Mouse (Mus musculus): ENCODE data around the gene Cntn4. TPM values are rescaled to one million over a fixed set of nuclear protein-coding genes. Genes with fewer than 3 reads are reported as not detected.
A peak's percentile ranks its signal among the peaks of the same experiment; 100 is the strongest.

Gene Cntn4
- polyA plus RNA-seq, 1 experiment from 2014 or later: 26.7 TPM

GRCm38 (mm10) chr6:106473871-106474270 lies 796.4 kb downstream of the Cntn4 start:
- no peak for ATAC-seq
- Histone ChIP-seq H3K4me1 (ENCODE audit: control insufficient read depth, insufficient read depth, low read depth, low read length) (no peaks in the 10 kb centered on the region), H3K27ac (ENCODE audit: low read depth, low read length) (no peak overlapping the region), H3K36me3 (ENCODE audit: control insufficient read depth, insufficient read depth, low read length) (no peaks in the 10 kb centered on the region), H3K4me2 (ENCODE audit: low read length) (no peak overlapping the region), H3K27me3 (replicated peaks; ENCODE audit: control insufficient read depth, insufficient read depth, low read length) (no peaks in the 10 kb centered on the region), H3K9ac (ENCODE audit: low read depth, low read length) (no peak overlapping the region), H3K9me3 (ENCODE audit: control insufficient read depth, low read length) (no peaks in the 10 kb centered on the region), H3K4me3 (ENCODE audit: low read length) (no peak overlapping the region)
- WGBS: 92% methylated on average over 2 of the region's 2 CpGs

- WGBS: 74% methylated on average over 1 of the region's 1 CpGs
- no peaks in the 10 kb centered on the region for H3K27me3 ChIP-seq (replicated peaks; ENCODE audit: control insufficient read depth, insufficient read depth, low read length)
- ATAC-seq: no peak
Measured at GRCm38 (mm10) chr6:106481533-106481932, 804.1 kb downstream of the Cntn4 start.

GRCm38 (mm10) chr6:106496303-106496702 lies 818.8 kb downstream of the Cntn4 start:
- Histone ChIP-seq H3K9me3 (ENCODE audit: control insufficient read depth, low read length) (no peaks in the 10 kb centered on the region), H3K4me3 (ENCODE audit: low read length) (no peak overlapping the region), H3K9ac (ENCODE audit: low read depth, low read length) (no peak overlapping the region), H3K27me3 (replicated peaks; ENCODE audit: control insufficient read depth, insufficient read depth, low read length) (no peaks in the 10 kb centered on the region), H3K27ac (ENCODE audit: low read depth, low read length) (no peak overlapping the region), H3K4me2 (ENCODE audit: low read length) (no peak overlapping the region), H3K36me3 (ENCODE audit: control insufficient read depth, insufficient read depth, low read length) (no peaks in the 10 kb centered on the region), H3K4me1 (ENCODE audit: control insufficient read depth, insufficient read depth, low read depth, low read length) (no peaks in the 10 kb centered on the region)
- ATAC-seq: no peak
- WGBS: 88% methylated on average over 3 of the region's 3 CpGs

More at GRCm38 (mm10) chr6:106481533-106481932, 804.1 kb downstream of the Cntn4 start:
- H3K9me3 ChIP-seq (ENCODE audit: control insufficient read depth, low read length): no peaks in the 10 kb centered on the region
- H3K9ac ChIP-seq (ENCODE audit: low read depth, low read length): no peak overlapping the region
- H3K27ac ChIP-seq (ENCODE audit: low read depth, low read length): no peak overlapping the region
- H3K4me1 ChIP-seq (ENCODE audit: control insufficient read depth, insufficient read depth, low read depth, low read length): no peaks in the 10 kb centered on the region
- H3K4me3 ChIP-seq (ENCODE audit: low read length): no peak overlapping the region
- H3K4me2 ChIP-seq (ENCODE audit: low read length): no peak overlapping the region
- H3K36me3 ChIP-seq (ENCODE audit: control insufficient read depth, insufficient read depth, low read length): no peaks in the 10 kb centered on the region

- no peak overlapping the region for H3K27ac ChIP-seq (ENCODE audit: low read depth, low read length)
- H3K4me2 ChIP-seq (ENCODE audit: low read length): no peak overlapping the region
- H3K27me3 ChIP-seq (replicated peaks; ENCODE audit: control insufficient read depth, insufficient read depth, low read length): no peaks in the 10 kb centered on the region
- no peaks in the 10 kb centered on the region for H3K4me1 ChIP-seq (ENCODE audit: control insufficient read depth, insufficient read depth, low read depth, low read length)
- no peak overlapping the region for H3K9ac ChIP-seq (ENCODE audit: low read depth, low read length)
- no peaks in the 10 kb centered on the region for H3K9me3 ChIP-seq (ENCODE audit: control insufficient read depth, low read length)
- no peak overlapping the region for H3K4me3 ChIP-seq (ENCODE audit: low read length)
- no peak for ATAC-seq
- H3K36me3 ChIP-seq (ENCODE audit: control insufficient read depth, insufficient read depth, low read length): no peaks in the 10 kb centered on the region
- 88% methylated on average over 3 of the region's 3 CpGs for WGBS
Measured at GRCm38 (mm10) chr6:106499166-106499565, 821.7 kb downstream of the Cntn4 start.

GRCm38 (mm10) chr6:106503961-106504360 lies 826.5 kb downstream of the Cntn4 start:
- H3K4me3 ChIP-seq (ENCODE audit: low read length): no peak overlapping the region
- H3K9me3 ChIP-seq (ENCODE audit: control insufficient read depth, low read length): no peaks in the 10 kb centered on the region
- H3K36me3 ChIP-seq (ENCODE audit: control insufficient read depth, insufficient read depth, low read length): no peaks in the 10 kb centered on the region
- no peak overlapping the region for H3K9ac ChIP-seq (ENCODE audit: low read depth, low read length)
- H3K4me1 ChIP-seq (ENCODE audit: control insufficient read depth, insufficient read depth, low read depth, low read length): no peaks in the 10 kb centered on the region
- H3K27me3 ChIP-seq (replicated peaks; ENCODE audit: control insufficient read depth, insufficient read depth, low read length): no peaks in the 10 kb centered on the region
- no peak overlapping the region for H3K4me2 ChIP-seq (ENCODE audit: low read length)
- no peak for ATAC-seq
- H3K27ac ChIP-seq (ENCODE audit: low read depth, low read length): no peak overlapping the region
- 50% methylated on average over 9 of the region's 9 CpGs for WGBS

- no peaks in the 10 kb centered on the region for H3K27me3 ChIP-seq (replicated peaks; ENCODE audit: control insufficient read depth, insufficient read depth, low read length)
- no peak overlapping the region for H3K27ac ChIP-seq (ENCODE audit: low read depth, low read length)
- H3K36me3 ChIP-seq (ENCODE audit: control insufficient read depth, insufficient read depth, low read length): no peaks in the 10 kb centered on the region
- no peak for ATAC-seq
- H3K4me1 ChIP-seq (ENCODE audit: control insufficient read depth, insufficient read depth, low read depth, low read length): no peaks in the 10 kb centered on the region
- no peak overlapping the region for H3K9ac ChIP-seq (ENCODE audit: low read depth, low read length)
- H3K9me3 ChIP-seq (ENCODE audit: control insufficient read depth, low read length): no peaks in the 10 kb centered on the region
- 59% methylated on average over 1 of the region's 1 CpGs for WGBS
- no peak overlapping the region for H3K4me2 ChIP-seq (ENCODE audit: low read length)
- H3K4me3 ChIP-seq (ENCODE audit: low read length): no peak overlapping the region
Measured at GRCm38 (mm10) chr6:106520367-106520766, 842.9 kb downstream of the Cntn4 start.

GRCm38 (mm10) chr6:106543500-106543899 lies 866.0 kb downstream of the Cntn4 start:
- H3K9me3 ChIP-seq (ENCODE audit: control insufficient read depth, low read length): no peaks in the 10 kb centered on the region
- no peak overlapping the region for H3K4me3 ChIP-seq (ENCODE audit: low read length)
- H3K36me3 ChIP-seq (ENCODE audit: control insufficient read depth, insufficient read depth, low read length): no peaks in the 10 kb centered on the region
- H3K9ac ChIP-seq (ENCODE audit: low read depth, low read length): no peak overlapping the region
- no peak for ATAC-seq
- H3K4me1 ChIP-seq (ENCODE audit: control insufficient read depth, insufficient read depth, low read depth, low read length): no peaks in the 10 kb centered on the region
- H3K27me3 ChIP-seq (replicated peaks; ENCODE audit: control insufficient read depth, insufficient read depth, low read length): no peaks in the 10 kb centered on the region
- H3K27ac ChIP-seq (ENCODE audit: low read depth, low read length): no peak overlapping the region
- no peak overlapping the region for H3K4me2 ChIP-seq (ENCODE audit: low read length)

GRCm38 (mm10) chr6:106561649-106562048 lies 884.2 kb downstream of the Cntn4 start:
- no peaks in the 10 kb centered on the region for H3K9me3 ChIP-seq (ENCODE audit: control insufficient read depth, low read length)
- no peak overlapping the region for H3K4me2 ChIP-seq (ENCODE audit: low read length)
- no peaks in the 10 kb centered on the region for H3K4me1 ChIP-seq (ENCODE audit: control insufficient read depth, insufficient read depth, low read depth, low read length)
- no peak overlapping the region for H3K4me3 ChIP-seq (ENCODE audit: low read length)
- no peaks in the 10 kb centered on the region for H3K27me3 ChIP-seq (replicated peaks; ENCODE audit: control insufficient read depth, insufficient read depth, low read length)
- H3K27ac ChIP-seq (ENCODE audit: low read depth, low read length): no peak overlapping the region
- peak; percentile 71 for ATAC-seq
- H3K9ac ChIP-seq (ENCODE audit: low read depth, low read length): no peak overlapping the region
- no peaks in the 10 kb centered on the region for H3K36me3 ChIP-seq (ENCODE audit: control insufficient read depth, insufficient read depth, low read length)
- 43% methylated on average over 6 of the region's 6 CpGs for WGBS

GRCm38 (mm10) chr6:106565316-106565715 lies 887.9 kb downstream of the Cntn4 start:
- Histone ChIP-seq H3K36me3 (ENCODE audit: control insufficient read depth, insufficient read depth, low read length) (no peaks in the 10 kb centered on the region), H3K9me3 (ENCODE audit: control insufficient read depth, low read length) (no peaks in the 10 kb centered on the region), H3K27ac (ENCODE audit: low read depth, low read length) (no peak overlapping the region), H3K4me1 (ENCODE audit: control insufficient read depth, insufficient read depth, low read depth, low read length) (no peaks in the 10 kb centered on the region), H3K9ac (ENCODE audit: low read depth, low read length) (no peak overlapping the region), H3K4me3 (ENCODE audit: low read length) (no peak overlapping the region), H3K27me3 (replicated peaks; ENCODE audit: control insufficient read depth, insufficient read depth, low read length) (no peaks in the 10 kb centered on the region), H3K4me2 (ENCODE audit: low read length) (no peak overlapping the region)
- ATAC-seq: no peak
- 76% methylated on average over 7 of the region's 7 CpGs for WGBS
